Mouse (Mus musculus) retina, postnatal 1 day (tissue): ENCODE data around the gene Aebp1.
"Not testable (repeated sequence)": the region's sequence is repeated elsewhere in the genome, so short reads cannot be mapped to it uniquely, and the experiment has no call there.

Source experiments
- DNase-seq: peaks from one replicate; pipeline ENCODE4 v3.0.0-alpha.2; 2012

Aebp1 gene

DNA sequence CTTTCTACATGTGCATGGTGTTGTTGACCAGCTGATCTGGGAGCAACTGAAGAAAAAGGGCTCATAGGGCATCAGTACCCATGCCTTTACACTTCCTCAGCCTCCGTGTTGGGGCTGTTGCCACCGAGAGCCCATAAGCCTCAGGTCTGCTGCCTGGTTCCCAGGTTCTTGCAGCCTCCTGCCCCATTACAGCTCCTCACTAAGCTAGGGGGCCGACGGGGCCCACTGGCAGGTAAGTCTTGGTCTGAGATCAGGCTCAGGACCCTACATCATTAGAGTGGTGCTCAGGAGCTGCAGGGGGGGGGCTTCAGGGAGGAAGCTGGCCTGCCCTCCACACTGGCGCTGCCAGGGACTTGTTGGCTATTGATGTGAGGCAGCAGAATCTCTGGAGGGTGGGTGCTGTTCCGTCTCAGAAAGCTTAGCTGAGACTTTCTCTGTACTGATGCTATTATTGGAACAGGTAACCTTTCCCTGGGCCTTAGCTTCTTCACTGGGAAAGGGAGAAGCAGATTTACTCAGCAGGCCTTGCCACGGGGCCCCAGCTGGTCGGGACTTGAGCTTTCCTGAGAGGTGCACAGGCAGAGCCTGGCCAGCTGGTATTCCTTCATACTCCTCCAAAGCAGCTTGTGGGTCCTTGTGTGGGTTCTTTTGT lies 5.1 kb upstream of the Aebp1 start:
- DNase-seq: no peak

DNA sequence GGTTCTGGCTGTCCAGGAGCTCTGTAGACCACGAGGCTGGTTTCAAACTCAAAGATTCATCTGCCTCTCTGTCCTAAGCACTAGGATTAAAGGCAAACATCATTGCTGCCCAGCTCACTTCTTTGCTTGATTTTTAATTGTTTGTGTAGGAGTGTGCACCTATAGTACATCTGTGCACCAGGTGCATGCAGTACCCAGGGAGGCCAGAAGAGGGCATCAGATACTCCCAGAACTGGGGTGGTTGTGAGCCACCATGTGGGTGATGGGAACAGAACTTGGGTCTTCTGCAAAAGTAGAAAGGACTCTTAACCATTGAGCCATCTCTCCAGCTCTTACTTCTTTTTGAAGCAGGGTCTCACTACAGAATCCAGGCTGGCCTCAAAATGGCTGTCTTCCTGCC lies 3.0 kb upstream of the Aebp1 start:
- no peak for DNase-seq

DNA sequence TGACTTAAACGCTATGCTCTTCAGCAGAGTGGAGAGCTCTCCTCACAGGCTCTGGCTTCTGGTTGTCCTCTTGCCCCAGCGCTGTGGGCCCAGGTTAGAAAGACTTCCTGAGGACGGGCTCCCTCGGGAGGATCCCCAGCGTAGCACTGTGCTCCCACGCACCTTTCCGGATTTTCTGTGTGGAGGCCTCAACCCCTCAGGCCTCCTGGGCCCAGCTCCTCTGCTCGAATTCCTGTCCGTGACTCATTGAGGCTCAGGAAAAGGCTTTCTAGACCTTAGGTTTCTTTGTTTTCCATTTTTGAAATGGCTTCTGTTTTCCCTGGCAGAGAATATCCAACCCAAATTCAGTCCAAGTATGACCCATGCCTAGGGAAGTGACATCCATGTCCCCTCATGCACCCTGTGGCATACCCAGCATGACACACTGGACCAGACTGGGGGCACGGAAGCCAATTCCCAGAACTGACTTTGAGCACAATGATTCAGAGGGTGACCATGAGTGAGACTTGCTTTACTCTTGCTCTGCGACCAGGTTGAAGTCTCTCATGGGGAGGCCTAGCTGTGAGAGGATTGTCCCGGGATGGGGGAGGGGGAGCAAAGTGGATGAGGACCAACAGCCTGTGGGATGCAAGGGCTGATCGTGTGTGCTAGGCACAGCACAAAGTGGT lies 1.7 kb upstream of the Aebp1 start:
- no peak for DNase-seq

GRCm38 (mm10) chr11:5860639-5861038 lies 1.1 kb upstream of the Aebp1 start:
- DNase-seq: no peak

DNA sequence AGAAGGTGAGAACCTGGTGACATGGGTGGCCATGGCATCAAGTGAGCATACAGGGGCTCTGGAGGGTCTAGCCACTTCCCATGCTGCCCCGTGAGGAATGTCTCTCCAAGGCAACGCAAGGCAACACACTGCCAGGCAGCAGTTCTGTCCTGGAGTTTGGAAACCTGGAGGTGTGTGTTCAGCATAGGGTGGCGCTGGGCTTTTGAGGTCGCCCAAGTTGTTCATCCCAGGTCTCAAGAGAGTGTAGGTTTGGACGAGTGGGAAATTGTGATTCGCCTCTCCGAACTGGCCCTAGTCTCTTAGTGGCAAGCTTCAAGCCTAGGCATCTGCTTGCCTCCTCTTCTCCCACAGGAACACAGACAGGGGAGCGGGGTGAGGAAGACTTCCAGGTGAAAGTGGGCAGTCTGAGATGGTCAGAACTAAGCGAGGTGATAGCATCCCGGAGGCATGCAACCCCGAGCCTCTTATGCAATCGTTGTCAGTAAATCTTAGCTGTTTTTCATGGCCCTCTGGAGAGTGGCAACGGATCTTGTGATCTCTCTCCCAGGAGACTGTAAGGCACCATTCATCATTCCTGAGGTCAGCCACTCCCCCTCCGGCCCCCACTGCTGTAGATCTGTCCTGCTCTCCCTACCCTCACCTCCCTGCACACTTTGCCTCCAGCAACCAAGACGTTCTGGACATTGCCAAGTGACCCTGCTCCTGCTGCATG lies 803 bp downstream of the Aebp1 start:
- DNase-seq: no peak

DNA sequence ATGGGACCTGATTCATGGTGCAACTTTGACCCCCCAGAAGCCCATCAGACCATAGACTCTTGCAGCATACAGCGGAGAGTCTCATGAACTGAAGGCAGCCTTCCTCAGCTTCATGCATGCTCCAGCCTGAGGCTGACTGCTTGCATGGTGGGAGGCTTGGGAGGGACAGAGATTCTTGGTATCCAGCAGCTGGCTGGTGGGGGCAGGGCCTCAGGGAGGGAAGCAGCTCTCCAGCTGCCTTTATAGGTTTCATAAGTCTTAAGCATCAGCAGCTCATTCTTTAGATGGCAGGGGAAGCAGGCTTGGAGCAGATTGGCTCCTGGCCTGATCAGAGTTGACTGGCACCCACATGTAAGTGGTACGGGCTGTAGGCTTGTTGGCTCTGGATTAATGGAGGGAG lies 5.4 kb downstream of the Aebp1 start:
- DNase-seq: no peak

DNA sequence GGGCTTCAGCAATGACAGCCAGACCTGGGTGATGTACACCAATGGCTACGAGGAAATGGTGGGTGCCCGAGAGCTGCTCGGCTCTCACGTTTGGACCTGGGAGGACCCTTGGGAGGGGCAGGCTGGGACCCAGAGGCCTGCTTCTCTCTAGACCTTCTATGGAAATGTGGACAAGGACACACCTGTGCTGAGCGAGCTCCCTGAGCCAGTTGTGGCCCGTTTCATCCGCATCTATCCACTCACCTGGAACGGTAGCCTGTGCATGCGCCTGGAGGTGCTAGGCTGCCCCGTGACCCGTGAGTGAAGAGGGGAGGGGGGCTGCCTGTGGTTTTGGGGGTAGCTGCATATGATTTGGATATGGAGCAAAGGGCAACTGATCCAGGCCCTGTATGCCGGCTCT lies 6.6 kb downstream of the Aebp1 start:
- DNase-seq: no peak

GRCm38 (mm10) chr11:5869331-5869730 lies 7.6 kb downstream of the Aebp1 start:
- no peak for DNase-seq

DNA sequence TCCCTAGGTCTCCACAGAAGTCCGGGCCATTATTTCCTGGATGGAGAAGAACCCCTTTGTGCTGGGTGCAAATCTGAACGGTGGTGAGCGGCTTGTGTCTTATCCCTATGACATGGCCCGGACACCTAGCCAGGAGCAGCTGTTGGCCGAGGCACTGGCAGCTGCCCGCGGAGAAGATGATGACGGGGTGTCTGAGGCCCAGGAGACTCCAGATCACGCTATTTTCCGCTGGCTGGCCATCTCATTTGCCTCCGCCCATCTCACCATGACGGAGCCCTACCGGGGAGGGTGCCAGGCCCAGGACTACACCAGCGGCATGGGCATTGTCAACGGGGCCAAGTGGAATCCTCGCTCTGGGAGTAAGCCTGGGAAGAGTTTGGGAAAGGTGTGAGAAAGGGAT lies 8.3 kb downstream of the Aebp1 start:
- no peak for DNase-seq

GRCm38 (mm10) chr11:5872707-5873106 lies 11.0 kb downstream of the Aebp1 start:
- no peak for DNase-seq

DNA sequence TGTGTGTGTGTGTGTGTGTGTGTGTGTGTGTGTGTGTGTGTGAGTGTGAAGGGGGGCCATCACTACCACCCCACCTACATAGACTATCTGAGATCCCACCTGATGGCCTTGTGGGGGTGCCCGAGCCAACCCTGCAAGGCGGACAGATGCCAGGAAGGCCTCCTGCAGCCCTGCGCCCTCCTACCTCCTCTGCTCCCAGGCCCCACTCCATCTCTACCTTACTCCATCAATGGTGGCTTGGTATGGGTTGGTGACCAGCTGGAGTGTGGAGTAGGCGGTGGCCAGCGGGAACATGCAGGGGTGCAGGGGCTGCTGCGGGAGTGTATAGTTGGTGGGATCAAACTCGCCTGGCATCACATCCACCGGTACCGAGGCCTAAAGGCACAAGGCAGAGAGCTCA lies 11.4 kb downstream of the Aebp1 start:
- DNase-seq: no peak

DNA sequence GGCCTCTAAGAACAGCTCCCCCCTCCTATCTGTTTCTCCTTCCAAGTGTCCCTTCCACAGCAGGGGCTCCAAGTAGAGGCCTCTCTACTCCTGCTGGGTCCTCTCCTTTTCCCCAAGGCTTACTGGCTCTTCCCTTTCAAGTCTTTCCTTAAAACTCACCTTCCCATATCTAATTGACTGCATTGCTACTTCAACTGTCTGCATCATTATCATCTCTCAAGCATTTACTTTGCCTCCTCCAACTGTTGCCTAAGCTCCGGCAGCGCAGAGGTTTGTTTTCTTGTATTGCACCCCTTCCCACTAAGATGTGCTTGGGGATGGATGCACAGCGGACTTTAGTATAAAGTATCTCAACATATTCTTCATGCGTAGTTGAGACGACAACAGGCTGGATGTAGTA lies 15.7 kb downstream of the Aebp1 start:
- no peak for DNase-seq

GRCm38 (mm10) chr11:5877921-5878526 lies 16.3 kb downstream of the Aebp1 start, which contains the start of gene Pold2:
Gene Pold2, minus strand, starts transcription at chr11:5878292.
- peak; percentile 99 for DNase-seq

GRCm38 (mm10) chr11:5878661-5879060 lies 16.9 kb downstream of the Aebp1 start:
- DNase-seq: no peak

- peak; percentile 72 for DNase-seq
These were observed 18.2 kb downstream of the Aebp1 start for GRCm38 (mm10) chr11:5879905-5880304.

GRCm38 (mm10) chr11:5882518-5882917 lies 20.8 kb downstream of the Aebp1 start:
- DNase-seq: no peak

DNA sequence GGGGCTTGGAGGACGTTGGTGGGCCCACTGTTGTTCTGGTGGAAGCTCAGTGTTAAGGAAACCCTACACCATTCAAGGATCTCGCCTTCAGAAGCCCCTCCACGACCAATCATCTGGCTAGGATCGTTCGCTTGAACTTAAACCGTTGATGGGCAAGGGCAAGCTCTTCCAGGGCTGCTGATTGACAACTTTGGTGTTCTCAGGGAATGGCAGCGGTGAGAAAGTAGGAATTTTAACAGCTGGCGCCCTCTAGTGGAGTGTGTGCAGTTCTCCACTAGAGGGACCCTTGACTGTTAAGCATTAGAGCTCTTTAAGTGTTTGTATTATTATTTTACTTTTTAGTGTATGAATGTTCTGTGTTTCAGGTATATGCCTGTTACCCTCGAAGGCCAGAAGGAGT lies 24.4 kb downstream of the Aebp1 start:
- peak; percentile 87 for DNase-seq

GRCm38 (mm10) chr11:5887250-5887649 lies 25.5 kb downstream of the Aebp1 start:
- peak; percentile 68 for DNase-seq

GRCm38 (mm10) chr11:5888563-5888962 lies 26.8 kb downstream of the Aebp1 start:
- not testable (repeated sequence) for DNase-seq

DNA sequence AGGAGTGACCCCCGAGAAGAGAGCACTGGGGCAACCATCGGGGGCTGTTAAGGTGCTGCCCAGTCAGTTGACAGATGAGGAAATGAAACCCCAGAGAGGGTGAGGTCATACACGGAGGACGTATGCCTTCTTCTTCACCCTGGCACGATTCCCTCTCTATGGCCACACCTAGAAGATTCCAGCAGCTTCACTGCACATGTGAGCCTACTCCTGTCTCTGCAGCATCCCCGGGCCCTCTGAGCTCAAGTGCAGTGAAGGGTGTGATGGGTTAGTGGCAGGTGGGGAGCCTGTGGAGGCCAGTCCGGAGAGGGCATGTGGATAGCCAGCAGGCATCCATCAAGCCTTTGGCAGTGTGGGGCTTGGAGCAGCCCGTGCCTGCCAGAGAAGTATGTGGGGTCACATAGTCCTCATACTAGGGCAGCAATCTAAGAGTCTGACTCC lies 30.4 kb downstream of the Aebp1 start:
- DNase-seq: no peak

GRCm38 (mm10) chr11:5892810-5893368 lies 31.1 kb downstream of the Aebp1 start:
- DNase-seq: no peak

GRCm38 (mm10) chr11:5893807-5894206 lies 32.1 kb downstream of the Aebp1 start:
- DNase-seq: no peak

DNA sequence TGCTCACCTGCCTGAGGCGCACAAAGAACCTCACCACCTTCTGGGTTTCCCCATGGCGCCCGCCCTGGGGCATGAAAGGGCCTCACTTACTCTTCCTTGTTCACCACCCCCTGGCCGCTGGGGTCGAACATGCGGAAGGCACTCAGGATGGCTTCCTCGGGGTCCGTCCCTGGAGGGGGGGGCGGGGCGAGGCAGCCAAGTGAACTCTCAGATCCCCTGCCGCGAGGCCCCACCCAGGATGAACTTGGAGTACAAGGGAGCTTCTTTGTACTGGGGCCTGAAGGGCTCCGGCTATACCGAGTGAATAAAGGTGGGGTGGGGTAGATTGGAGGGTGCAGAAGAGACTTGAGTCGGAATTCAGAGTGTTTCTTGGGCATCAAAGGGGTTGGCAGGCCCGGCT lies 35.5 kb downstream of the Aebp1 start:
- DNase-seq: no peak
